Mouse (Mus musculus) lung, postnatal 14 days (tissue): ENCODE results near the gene Hs2st1.
A peak's percentile ranks its signal among the peaks of the same experiment; 100 is the strongest.

Experiments
- DNase-seq: peaks from one replicate; pipeline ENCODE4 v3.0.0; 2021

The Hs2st1 gene

DNA sequence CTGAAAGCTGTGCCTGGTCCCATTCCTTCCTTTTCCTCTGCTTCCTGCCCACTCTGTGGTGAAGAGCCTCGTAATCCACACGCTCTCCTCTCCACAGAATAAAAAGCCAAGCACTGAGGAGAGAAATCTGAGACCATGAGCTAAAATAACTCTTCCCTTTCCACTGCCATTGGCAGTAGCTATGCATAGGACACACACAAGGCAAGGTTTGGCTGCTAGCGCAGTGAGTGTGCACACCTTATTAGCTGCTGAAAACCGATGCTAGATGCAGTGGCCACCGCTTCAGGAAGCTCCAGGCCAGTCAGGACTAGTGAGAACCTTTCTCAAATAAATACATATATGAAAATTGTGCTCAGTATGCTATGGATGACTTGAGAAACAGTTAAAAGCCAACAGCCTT lies 19.9 kb downstream of the Hs2st1 start:
- no peak for DNase-seq

DNA sequence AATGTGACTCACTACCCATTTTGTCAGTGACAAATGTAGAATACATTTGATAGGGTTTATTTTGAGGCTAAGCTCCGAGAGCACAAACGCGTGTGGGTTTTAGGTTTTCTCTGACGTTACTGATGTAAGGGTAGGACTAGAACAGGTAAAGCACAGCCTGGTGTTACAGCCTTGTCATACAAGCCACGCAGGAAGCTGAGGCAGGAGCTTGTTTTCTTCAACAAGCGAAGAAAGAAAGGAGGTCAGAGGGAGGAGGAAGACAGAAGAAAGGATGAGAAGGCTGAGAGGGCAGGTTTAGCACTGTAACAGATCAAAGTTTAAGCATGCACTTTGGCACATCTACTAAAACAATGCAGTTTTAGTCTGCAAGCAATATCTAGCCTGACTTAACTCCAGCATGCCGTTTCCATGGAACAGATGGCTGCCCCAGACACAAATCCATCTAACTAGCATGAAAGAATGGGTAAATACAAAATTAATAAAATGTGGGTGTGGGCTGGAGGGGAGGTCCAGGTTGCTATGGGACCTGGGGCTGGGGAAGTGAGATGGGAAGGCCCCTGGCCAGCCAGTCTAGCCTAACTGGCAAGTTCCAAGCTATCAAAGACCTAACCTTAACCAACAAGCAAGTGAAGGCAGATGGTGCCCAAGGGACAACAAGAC lies 21.7 kb downstream of the Hs2st1 start:
- no peak for DNase-seq

DNA sequence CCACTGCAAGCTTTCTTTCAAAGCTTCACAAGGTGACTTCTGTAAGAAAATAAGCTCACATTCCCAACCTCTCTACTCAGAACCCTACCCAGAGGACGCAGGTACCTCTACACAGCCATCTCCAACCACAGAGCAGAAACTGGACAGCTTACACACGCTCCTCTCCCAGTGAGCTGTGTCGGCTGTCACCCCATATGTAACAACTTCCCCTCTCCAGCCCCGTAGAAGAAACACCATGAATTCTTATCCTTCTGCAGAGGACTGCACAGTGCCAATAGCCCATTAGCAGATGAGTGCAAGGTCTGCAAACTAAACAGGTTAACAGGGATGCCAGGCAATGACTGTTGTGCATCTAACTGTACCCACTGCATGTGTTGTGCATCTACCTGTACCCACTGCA lies 23.5 kb downstream of the Hs2st1 start:
- no peak for DNase-seq

DNA sequence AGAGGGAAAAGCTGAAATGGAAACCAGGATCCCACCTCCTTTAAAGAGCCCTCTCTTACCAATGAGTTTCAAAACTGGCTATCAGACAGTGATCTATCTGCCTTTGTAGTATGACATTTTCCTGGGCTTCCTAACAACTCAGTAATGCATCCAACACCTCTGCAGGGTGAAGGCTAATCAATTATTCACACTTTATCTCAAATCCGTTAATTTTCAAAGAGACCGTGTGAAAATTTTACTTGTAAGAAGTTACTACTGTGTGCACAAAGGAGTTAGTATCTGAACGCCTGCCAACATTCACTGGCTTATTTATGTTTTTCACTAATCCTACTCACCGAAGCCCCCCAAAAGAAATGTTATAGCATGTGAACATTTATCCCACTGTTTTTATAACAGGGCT lies 24.1 kb downstream of the Hs2st1 start:
- DNase-seq = no peak

DNA sequence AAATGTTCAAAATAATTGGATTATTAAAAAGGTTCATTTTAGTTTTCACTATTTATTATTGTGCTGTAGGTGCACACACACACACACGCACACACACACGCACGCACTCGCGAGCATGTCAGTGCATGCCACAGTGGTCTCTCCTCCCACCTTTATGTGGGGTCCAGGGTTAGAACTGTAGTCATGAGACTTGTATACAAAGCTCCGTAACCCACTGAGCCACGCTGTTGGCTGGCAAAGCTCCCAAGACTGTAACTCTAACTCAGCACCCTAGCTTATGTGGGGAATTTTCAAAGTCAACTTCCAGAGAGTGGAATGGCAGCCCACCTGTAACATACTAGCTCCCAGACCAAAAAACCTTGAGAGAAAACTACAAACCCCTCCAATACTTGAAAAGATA lies 24.8 kb downstream of the Hs2st1 start:
- DNase-seq = no peak

DNA sequence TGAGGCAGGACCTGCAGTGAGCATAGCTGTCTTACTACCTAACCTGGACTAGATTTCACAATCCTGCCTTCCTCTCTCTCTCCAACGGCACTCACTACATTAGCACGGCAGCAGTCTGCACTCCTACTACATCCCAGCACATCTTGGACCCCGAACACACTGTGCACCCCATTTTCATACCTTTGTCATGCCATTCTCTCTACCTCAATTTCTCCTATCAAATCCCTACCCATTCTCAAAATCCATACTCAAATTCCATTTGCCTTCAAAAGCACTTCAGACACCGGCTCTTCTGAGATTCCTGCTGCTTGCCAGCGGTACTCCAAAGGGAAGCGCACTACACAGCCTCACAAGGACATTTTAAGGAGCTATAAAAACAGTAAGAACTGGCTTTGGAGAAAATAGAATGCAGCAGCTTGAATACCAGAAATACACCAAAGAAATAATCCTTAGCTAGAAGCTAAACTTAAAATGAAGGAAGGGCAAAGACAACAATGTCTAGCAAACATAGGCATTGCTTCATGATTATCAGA lies 28.0 kb downstream of the Hs2st1 start:
- DNase-seq = peak; percentile 47

DNA sequence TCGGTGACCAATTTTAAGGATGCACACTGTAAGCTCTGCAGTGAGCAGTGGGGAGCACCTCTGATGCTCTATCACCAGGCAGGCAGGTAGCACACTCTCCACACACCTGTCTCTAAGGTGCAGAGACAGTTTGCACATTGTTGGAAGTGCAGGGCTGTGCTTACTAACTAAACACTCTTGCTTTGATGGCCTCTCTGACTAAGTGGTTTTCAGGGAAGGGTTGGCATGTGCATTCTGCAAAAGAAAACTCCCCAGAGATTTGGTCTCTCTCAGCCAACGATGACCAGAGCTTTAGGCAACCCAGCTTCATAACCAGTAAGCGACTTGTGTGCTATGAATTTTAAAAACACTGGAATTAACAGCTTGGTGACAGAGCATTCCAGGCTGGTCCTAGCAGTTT lies 29.2 kb downstream of the Hs2st1 start:
- DNase-seq = peak; percentile 16

DNA sequence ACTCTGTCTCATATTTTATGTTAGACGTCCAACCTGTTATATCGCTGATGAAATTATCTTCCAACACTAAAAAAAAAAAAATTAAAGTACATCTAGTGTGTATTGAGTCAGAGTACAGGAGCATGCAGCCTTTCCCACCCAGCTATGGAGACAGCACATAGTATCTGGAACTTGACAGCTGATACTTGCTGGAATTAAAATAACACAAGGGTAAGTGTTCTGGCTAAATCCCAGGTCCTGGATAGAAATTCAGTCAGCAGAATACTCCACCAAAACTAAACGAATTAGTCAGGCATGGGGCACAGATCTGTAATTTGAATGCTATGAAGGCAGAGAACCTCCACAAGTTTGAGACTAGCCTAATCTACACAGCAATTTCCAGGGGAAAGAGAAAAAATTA lies 30.9 kb downstream of the Hs2st1 start:
- no peak for DNase-seq

DNA sequence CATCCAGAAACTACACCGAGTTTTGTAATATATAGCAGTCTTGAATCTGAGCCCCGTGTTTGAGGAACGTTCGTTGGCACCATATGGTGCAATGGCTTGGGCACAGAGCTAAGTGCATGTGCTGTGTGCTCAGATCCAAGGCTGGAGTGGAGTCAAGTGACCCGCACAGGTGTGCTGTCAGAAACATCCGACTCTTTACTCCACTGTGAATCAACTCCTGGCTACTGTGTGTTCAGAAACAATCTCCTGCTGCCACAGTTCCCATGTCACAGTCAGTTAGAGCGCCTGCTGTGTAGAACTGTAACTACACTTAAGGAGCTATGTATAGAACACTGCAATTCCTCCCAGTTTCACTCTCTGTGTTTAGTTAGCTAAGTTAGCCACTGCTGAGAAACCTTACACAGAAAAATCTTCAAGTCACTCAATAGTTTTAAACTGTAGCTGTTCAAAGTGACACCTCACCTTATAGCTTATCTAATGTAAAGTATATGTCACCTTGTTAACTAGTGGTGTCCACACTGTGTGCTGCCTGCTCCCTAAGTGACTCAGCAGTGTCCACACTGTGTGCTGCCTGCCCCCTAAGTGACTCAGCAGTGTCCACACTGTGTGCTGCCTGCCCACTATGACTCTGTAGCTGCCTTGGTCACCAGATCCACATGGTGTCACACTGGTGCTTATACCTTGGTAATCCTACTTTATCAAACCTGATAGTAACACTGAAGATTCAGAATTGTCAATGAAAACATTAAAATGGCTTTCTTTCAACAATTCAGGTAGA lies 32.7 kb downstream of the Hs2st1 start:
- DNase-seq = no peak

DNA sequence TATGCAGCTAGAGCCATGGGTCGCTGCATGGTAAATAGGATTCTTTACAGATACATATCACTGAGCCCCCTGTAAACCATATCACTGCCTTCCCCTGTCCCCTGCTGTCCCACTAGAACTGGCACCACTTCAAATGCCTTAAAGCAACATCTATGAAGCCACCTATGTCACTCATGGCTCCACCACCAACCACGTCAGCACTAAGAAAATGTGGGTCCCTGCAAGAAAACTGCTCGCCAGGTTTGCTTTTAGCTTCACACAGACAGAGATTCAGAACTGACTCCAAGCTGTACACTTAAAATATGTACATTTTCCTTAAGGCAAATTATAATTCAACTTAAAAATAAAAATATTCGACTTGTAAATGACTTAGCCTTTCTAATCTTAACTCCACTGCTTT lies 34.9 kb downstream of the Hs2st1 start:
- no peak for DNase-seq

DNA sequence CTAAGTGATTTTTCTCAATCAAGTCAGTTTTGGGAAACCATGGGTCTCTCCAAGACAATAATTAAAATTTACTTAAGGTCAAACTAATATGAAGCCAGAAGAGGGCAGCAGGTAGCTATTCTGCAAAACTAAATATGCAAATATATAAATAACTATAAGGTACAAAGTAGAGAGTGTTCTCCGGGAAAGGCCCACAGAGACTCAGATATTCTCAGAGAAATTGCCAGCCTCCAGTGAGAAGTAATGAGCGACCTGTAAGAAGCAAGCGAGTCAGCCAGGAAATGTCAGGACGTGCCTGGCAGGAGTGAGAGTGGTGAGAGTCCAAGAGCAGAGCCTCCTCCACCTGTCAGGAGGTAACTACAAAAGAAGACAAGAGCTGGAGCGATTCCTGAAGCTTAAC lies 39.0 kb downstream of the Hs2st1 start:
- DNase-seq = no peak

DNA sequence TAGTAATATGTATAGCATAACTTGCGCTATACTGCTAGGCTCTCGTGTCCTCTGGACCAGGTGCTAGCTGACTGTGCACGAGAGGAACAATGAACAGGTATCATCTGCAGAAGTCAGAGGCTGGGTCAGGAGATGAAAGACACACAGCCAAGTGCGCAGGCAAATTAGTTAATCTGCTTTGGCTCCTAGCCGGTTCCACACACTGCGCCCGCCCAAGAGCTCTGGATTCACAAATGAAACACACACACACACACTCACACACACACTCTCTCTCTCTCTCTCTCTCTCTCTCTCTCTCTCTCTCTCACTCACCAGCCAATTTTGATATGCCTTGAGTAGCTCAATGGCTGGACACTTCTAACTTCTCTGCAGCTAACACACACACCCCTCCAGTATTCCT lies 42.1 kb downstream of the Hs2st1 start:
- no peak for DNase-seq

DNA sequence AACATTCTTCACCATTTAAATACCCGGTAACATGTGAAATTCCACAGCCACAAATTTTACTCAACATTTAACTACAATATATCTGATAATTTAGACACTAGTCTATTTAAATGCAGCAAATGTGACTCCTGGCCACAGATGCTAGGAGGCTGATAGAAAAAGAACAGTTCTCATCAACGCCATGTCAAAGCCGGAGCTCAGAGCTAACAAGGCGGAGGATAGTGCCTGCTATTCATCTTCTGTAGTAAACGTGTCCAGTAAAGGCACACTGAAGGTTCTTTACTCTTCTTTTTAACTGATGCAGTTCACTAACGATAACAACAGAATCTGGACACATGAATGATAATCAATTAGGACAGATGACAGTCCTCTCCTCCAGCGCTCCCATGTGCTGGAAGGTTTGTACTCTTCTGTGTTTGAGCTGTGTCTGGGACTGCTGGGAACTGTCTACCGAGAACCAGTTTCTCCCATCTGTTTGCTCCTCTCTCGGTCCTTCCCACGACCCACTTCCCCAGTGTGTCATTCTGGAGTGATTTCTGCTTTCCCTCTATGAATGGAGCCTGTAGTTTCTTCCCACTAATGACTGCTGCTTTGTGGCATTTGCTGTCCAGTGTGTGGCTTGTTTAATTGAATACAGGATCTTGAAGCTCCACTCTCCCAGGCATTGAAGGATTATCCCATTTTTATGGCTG lies 50.3 kb downstream of the Hs2st1 start:
- DNase-seq = no peak

DNA sequence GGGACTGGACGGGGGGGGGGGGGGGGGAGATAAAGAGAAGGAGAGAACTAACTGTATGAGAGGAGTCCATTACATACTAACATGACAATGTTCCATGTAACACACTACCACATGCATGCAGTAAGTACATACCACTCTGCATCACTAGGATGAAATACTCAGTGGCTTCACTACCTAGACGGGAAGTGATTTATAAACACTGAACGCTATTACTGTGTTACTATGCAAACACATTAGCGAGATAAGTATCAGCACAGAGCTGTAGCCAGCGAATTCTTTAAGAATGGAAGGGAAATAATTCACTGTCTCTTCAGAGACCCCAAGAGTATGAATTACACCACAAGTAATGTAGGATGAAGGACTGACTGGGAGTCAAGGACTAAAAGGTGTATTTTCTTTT lies 51.1 kb downstream of the Hs2st1 start:
- no peak for DNase-seq

DNA sequence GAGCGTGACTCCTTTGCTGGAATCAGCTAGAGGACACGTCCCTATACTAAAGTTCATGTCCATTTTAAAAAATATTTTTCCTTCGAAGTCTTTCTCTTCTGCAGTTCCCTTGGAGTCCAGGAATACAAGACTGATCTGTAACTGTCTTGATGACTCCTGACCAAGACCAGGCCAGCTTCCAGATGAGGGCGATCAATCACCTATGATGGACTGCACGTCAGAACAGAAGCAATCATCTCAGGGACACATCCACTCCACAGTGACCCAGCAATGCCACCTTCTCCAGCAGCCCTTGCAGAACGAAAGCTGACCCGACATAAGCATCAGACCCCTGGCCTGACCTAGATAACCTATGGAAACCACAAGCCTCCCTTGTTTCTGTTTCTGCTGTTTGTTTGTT lies 54.7 kb downstream of the Hs2st1 start:
- no peak for DNase-seq

DNA sequence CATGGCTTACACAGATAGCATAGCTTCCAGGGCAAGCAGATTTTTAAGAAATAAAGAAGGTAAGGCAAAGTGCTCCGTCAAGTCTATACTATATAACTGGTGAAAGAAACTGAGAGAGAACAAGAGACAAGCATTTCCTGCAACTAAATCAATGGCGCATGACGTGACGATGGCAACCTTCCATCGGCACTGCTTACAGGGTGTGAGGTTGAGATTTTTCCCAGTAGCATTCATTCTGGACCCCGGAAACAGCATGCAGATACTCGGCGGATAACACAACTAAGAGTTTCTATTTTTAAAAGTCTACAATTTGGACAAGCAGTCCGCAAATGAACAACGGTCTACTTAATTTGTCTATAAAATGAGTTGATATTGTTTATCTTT lies 55.9 kb downstream of the Hs2st1 start:
- DNase-seq = no peak

DNA sequence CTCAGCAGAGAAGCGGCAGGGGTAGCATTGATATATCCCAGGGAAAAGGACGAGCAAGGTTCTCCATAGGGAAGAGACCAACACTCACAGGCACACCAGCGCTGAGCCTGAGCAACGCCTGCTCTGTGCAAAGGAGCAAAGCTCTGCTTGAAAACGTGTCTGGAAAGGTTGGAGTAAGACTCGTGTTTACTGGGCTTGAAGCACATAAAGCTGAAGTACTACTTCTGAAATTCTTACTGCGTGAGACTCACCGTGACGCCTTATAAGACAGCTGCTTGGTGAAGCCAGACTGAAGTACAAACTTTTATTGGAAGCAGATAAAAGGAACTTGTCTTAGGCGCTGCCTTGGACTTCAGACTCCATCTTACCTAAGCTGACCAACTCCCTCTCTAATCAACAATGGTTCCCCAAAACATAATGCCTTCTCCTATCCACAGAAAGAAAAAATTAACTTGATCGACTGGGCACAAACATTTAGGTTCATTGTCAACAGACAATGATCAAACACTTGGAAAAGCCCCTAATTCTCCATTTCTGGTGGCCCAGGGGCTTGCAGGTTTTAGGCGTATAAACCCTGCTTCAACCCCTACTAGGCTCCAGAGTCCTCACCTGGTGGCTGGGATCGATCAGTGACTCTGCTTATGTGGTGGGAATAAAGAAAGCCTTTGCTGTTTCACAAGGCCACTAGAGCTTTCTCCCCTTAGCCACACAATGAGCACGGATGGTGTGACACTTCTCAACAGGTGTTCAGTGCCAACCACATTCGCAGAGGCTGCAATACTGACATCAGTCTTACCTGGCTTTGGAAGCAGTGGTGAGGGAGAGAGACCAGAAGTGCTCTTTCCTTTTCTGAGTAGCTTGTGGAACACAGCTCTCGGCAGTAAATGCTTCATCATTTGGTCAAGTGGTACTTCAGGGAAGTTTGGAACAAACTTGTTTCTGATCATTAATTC lies 56.5 kb downstream of the Hs2st1 start:
- DNase-seq = no peak

DNA sequence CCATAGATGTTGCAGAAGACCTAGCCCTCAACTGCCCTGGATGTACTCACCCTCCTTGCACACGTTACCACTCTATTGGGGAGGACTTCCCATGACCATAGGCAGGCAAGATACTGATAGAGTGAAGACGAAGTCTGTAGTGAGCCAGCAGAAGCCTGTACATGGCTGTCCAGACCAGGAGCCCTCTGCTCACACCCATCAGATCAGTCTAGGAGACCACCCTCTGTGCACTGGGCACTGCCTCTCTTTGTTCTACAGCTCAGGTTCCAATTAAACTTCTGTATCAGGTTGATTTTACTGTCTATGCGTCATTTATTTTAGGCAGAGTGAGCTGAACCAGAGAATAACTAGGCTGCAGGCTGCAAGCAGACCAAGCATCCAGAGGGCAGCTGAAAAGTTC lies 59.3 kb downstream of the Hs2st1 start:
- no peak for DNase-seq

DNA sequence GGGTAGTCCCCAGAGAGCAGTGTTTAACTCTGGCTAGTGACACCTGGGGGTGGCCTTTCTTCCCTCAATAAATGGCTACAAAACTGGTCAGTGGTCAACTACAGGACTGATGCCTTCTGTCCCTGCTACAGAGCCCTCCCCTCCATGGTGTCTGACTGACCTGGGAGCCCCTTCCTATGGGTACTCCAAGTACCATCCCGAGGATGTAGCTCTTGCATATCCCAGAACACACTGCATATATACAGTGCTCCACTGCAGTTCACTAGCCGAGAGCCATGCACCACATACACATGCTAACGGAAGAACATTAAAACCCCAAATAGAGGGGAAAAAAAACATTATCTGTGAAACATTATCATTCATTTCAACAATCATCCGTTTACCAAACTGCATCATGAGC lies 61.6 kb downstream of the Hs2st1 start:
- no peak for DNase-seq

DNA sequence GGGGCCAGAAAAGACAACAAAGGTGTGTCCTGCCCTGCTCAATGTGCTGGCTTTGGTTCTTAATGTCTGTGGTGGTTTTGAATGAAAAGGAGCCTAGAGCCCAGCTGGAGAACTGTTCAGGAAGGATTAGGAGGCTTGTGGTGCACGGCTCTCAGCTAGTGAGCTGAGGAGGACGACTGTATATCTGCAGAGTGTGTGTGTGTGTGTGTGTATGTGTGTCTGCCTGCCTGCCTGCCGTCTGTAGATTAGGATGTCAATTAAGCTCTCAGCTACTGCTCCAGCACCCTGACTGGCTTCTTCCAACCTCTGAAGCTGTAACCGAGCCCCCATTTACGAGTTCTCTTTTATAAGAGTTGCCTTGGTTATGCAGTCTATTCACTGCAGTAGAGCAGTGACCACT lies 62.1 kb downstream of the Hs2st1 start:
- DNase-seq = no peak

DNA sequence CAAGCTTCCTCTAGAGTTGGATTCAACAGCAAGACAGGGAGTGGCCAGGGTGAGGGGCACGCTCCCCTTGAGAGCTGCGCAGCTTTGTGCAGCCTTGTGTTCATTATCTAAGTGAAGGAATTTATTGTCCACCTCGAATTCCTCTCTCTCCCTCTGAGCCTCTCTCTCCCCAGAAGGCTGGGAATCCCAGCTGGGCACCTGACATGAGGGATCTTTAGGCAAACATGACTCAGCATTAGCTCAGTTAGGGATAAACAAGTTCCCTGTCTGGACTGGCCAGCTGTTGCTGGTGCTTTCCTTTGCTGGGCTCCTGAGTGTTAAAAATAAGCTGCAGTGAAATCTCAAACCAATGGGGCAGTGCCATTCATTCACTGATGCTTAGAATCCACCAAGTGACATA lies 63.8 kb downstream of the Hs2st1 start:
- no peak for DNase-seq

DNA sequence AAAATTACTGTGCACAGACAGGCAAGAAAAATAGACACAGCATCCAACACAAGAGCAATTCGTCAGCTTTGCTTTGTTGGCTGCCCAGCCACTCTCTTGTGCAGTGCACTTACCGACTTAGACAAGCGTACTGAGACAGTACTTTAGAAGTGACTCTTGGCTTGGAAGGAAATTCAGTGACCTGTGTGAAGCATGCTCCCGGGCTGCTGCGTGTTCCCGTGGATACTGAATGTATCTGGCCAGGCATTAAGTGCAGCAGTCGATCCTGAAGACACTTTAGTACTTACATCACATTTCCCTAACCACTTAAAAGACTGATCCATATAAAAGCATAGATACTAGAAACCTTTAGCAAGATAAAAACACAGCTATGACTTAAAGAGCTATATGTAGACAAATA lies 68.1 kb downstream of the Hs2st1 start:
- DNase-seq = no peak

DNA sequence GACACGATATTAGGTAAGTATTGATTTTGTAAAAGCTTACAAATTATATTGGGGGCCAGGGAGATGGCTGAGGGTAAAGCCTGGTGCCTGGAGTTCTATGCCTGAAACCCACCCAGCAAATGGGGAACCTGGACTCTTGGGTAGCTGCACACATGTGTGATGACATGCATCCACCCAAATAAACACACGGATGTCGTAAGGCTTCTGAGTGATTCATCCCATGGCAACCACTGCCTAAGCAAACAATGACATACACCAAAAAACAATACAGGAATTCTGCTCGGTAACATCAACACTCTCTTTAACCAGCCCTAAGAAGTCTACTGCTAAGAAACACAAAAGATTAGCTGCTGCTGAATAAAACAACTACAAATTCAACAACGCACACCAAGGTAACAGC lies 73.2 kb downstream of the Hs2st1 start:
- DNase-seq = no peak
